Mouse (Mus musculus) stomach, embryonic 15.5 days (tissue): Measurements from ENCODE around the gene Olfr1221. TPM values are rescaled to one million over a fixed set of nuclear protein-coding genes. Genes with fewer than 3 reads are reported as not detected.

Experiments
- polyA plus RNA-seq: library from polyadenylated mRNA; unstranded; fragments of >200 nt; fragmentation: Nextera tagmentation; extraction: Ambion mirVana; gene quantifications from 2 replicates; pipeline ENCODE4 v1.2.1, GENCODE M21; 2015

Gene Olfr1221
- polyA plus RNA-seq, 1 experiment from 2014 or later, result not detected

Other genes starting within 250 kb of the Olfr1221 start
- gene Olfr1208, start 215.0 kb downstream of the Olfr1221 start, polyA plus RNA-seq, result not detected in 2 replicates
- not detected in 2 replicates for gene Olfr1209, start 202.1 kb downstream of the Olfr1221 start, polyA plus RNA-seq
- not detected in 2 replicates for gene Olfr1211, start 179.2 kb downstream of the Olfr1221 start, polyA plus RNA-seq
- not detected in 2 replicates for gene Olfr1212, start 163.3 kb downstream of the Olfr1221 start, polyA plus RNA-seq
- not detected in 2 replicates for gene Gm13762, start 137.0 kb downstream of the Olfr1221 start, polyA plus RNA-seq
- gene Olfr1214, start 124.6 kb downstream of the Olfr1221 start, polyA plus RNA-seq, result not detected in 2 replicates
- gene Olfr1215, start 110.3 kb downstream of the Olfr1221 start, polyA plus RNA-seq, result not detected in 2 replicates
- not detected in 2 replicates for gene Olfr1216, start 98.9 kb downstream of the Olfr1221 start, polyA plus RNA-seq
- gene Olfr1217, start 85.2 kb downstream of the Olfr1221 start, polyA plus RNA-seq, result not detected in 2 replicates
- not detected in 2 replicates for gene Olfr1218, start 56.1 kb downstream of the Olfr1221 start, polyA plus RNA-seq
- not detected in 2 replicates for gene Olfr1219, start 33.8 kb downstream of the Olfr1221 start, polyA plus RNA-seq
- gene Olfr1220, start 10.4 kb downstream of the Olfr1221 start, polyA plus RNA-seq, result not detected in 2 replicates
- not detected in 2 replicates for gene Olfr1222, start 15.8 kb upstream of the Olfr1221 start, polyA plus RNA-seq
- gene Olfr1223, start 34.3 kb upstream of the Olfr1221 start, polyA plus RNA-seq, result not detected in 2 replicates
- gene Olfr1224-ps1, start 46.8 kb upstream of the Olfr1221 start, polyA plus RNA-seq, result not detected in 2 replicates
- gene Olfr1225, start 57.4 kb upstream of the Olfr1221 start, polyA plus RNA-seq, result not detected in 2 replicates
- gene Olfr1226, start 82.8 kb upstream of the Olfr1221 start, polyA plus RNA-seq, result not detected in 2 replicates
- gene Olfr1228, start 136.8 kb upstream of the Olfr1221 start, polyA plus RNA-seq, result not detected in 2 replicates
- not detected in 2 replicates for gene Olfr1229, start 170.7 kb upstream of the Olfr1221 start, polyA plus RNA-seq
- gene Olfr1230, start 180.0 kb upstream of the Olfr1221 start, polyA plus RNA-seq, result not detected in 2 replicates
- gene Olfr1231, start 189.8 kb upstream of the Olfr1221 start, polyA plus RNA-seq, result not detected in 2 replicates
- not detected in 2 replicates for gene Olfr1232, start 212.4 kb upstream of the Olfr1221 start, polyA plus RNA-seq
- not detected in 2 replicates for gene Olfr1233, start 225.1 kb upstream of the Olfr1221 start, polyA plus RNA-seq
- not detected in 2 replicates for gene Olfr1234, start 247.6 kb upstream of the Olfr1221 start, polyA plus RNA-seq